Mouse (Mus musculus) stomach, embryonic 14.5 days (tissue): ENCODE data around the gene Pard3. TPM values are rescaled to one million over a fixed set of nuclear protein-coding genes. Genes with fewer than 3 reads are reported as not detected.

Source experiments
- ATAC-seq: fragments of 200-750 bp; cut with Nextera tagmentation; 2 replicates; pipeline ENCODE4 v1.8.0; 2017; ENCODE audit warnings: low read depth, moderate TSS enrichment; ENCODE audit not compliant: insufficient number of reproducible peaks, insufficient read depth, low FRiP score
- H3K27ac ChIP-seq: fragments of 300-500 bp; sonication (generic); 2 replicates; pipeline ENCODE4 v1.5.1; 2014; ENCODE audit warnings: mild to moderate bottlenecking, low read length, moderate library complexity, mixed read lengths
- H3K27me3 ChIP-seq: fragments of 300-500 bp; sonication (generic); 2 replicates; pipeline ENCODE4 v1.6.1; 2014; ENCODE audit warnings: low read length, control low read depth, mixed read lengths; ENCODE audit not compliant: control insufficient read depth, insufficient read depth
- H3K36me3 ChIP-seq: fragments of 300-500 bp; sonication (generic); 2 replicates; pipeline ENCODE4 v1.6.1; 2014; ENCODE audit warnings: mild to moderate bottlenecking, control low read depth, low read length, moderate library complexity, mixed read lengths; ENCODE audit not compliant: control insufficient read depth, insufficient read depth
- H3K4me1 ChIP-seq: fragments of 300-500 bp; sonication (generic); 2 replicates; pipeline ENCODE4 v1.6.1; 2014; ENCODE audit warnings: low read length, control low read depth, mixed read lengths; ENCODE audit not compliant: control insufficient read depth, insufficient read depth
- H3K4me2 ChIP-seq: fragments of 300-500 bp; sonication (generic); replicated peaks from 2 replicates; pipeline ENCODE4 v1.6.1; 2014; ENCODE audit warnings: low read depth, low read length, control low read depth
- H3K4me3 ChIP-seq: fragments of 300-500 bp; sonication (generic); 2 replicates; pipeline ENCODE4 v1.5.1; 2014; ENCODE audit warnings: low read depth, low read length, control low read depth
- H3K9ac ChIP-seq: fragments of 300-500 bp; sonication (generic); replicated peaks from 2 replicates; pipeline ENCODE4 v1.6.1; 2014; ENCODE audit warnings: low read depth, mild to moderate bottlenecking, control low read depth, low read length, moderate library complexity, mixed read lengths
- H3K9me3 ChIP-seq: fragments of 300-500 bp; sonication (generic); 2 replicates; pipeline ENCODE4 v1.6.1; 2016; ENCODE audit warnings: low read depth, low read length, control low read depth; ENCODE audit not compliant: control insufficient read depth
- WGBS: fragments of 180-500 bp; shearing (Covaris S2); extraction: QIAGEN DNeasy Blood & Tissue Kit; methylation state at CpG from one replicate; pipeline ENCODE4 v1.1.7; 2014; 5-methylcytosine and 5-hydroxymethylcytosine counted together
- polyA plus RNA-seq: library from polyadenylated mRNA; unstranded; fragments of >200 nt; fragmentation: Nextera tagmentation; extraction: Ambion mirVana; gene quantifications from 2 replicates; pipeline ENCODE4 v1.2.1, GENCODE M21; 2014

The Pard3 gene
- polyA plus RNA-seq, 1 experiment from 2014 or later, result 37.9 TPM

DNA sequence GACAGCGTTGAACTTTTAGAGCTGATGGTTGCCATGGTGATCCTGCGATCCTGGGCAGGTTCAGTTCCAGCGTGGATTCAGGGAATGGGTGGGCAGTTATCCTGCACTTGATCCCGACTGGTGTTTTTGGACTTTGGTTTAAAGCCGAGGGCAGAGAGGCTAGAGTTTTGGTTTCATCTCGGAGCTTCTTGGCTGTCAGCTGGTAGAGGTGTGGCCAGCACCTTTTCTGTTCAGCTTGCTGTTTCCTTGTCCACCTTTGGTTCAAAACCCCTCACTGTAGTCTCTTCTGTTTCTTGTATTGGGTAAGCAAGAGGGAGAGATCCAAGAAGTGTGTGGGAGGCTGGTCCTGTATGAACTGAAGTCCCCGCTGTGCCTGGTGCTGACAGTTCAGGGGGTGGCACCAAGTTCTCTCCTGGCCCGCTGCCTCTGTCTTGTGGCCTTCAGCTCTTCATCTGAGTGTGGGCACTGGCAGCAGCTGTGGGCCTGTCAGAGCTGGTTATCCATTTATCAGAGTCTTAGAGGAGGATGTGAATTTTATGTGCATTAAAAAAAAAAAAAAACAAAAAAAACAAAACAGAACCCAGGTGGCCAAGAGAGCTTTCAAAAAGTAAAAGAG lies 65.2 kb downstream of the Pard3 start:
- Histone ChIP-seq H3K27ac (no peak overlapping the region), H3K36me3 (no peaks in the 10 kb centered on the region), H3K9ac (no peak overlapping the region), H3K27me3 (no peaks in the 10 kb centered on the region), H3K4me3 (no peak overlapping the region), H3K4me1 (peaks cover 42% of the 10 kb centered on the region), H3K9me3 (no peaks in the 10 kb centered on the region), H3K4me2 (no peak overlapping the region)
- 32% methylated on average over 8 of the region's 8 CpGs for WGBS
- ATAC-seq, result no peak

DNA sequence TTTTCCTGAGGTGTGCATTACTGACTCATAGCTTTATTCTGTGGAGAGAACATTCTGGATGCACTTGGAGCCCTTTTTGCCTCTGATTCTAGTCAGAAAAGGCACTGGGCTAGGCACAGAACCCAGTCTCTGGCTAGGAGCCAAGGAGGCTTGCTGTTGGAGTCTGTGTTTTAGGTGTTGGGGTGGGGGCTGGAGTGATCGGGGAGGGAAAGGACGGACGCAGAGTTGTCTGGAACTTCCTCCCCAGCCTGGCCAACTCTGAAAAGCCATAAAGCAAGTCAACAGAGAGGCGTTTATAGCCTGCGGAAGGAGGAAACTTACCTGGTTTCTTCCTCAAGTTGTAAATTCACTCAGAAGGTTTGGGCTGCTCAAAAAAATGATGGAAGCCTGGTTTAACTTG lies 70.6 kb downstream of the Pard3 start:
- WGBS, result 46% methylated on average over 5 of the region's 5 CpGs
- peaks cover 22% of the 10 kb centered on the region for H3K4me1 ChIP-seq
- no peak overlapping the region for H3K9ac ChIP-seq
- H3K27me3 ChIP-seq, result no peaks in the 10 kb centered on the region
- no peaks in the 10 kb centered on the region for H3K9me3 ChIP-seq
- H3K27ac ChIP-seq, result peak overlapping the region; percentile 27; the same call in 1 of the 2 replicates
- H3K4me2 ChIP-seq, result no peak overlapping the region
- no peaks in the 10 kb centered on the region for H3K36me3 ChIP-seq
- no peak overlapping the region for H3K4me3 ChIP-seq
- ATAC-seq, result no peak

GRCm38 (mm10) chr8:127136201-127136600 lies 72.5 kb downstream of the Pard3 start:
- Histone ChIP-seq H3K9ac (no peak overlapping the region), H3K27ac (no peak overlapping the region), H3K27me3 (no peaks in the 10 kb centered on the region), H3K9me3 (no peaks in the 10 kb centered on the region), H3K4me2 (no peak overlapping the region), H3K4me1 (peaks cover 22% of the 10 kb centered on the region), H3K4me3 (no peak overlapping the region), H3K36me3 (no peaks in the 10 kb centered on the region)
- WGBS, result 40% methylated on average over 2 of the region's 2 CpGs
- no peak for ATAC-seq

DNA sequence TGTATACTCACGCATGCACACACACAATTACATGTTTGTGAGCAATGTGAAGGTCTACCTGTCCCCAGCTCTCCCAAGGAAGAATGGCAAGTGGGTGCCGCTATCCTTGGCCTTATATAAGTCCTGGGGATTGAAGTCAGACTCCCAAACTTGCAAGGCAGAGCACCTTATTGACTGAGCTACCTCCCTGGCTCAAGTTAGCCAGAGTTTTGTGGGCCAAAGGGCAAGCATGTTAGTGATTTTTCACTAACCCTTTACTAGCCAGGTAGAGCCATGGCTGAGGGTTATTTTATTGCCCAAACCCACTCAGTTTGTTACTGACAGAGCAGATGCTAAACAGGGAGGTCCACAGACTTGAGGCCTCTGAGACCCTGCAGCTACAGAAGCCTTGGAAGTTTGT lies 73.1 kb downstream of the Pard3 start:
- H3K27ac ChIP-seq, result no peak overlapping the region
- no peak overlapping the region for H3K4me3 ChIP-seq
- no peaks in the 10 kb centered on the region for H3K9me3 ChIP-seq
- H3K36me3 ChIP-seq, result no peaks in the 10 kb centered on the region
- peaks cover 22% of the 10 kb centered on the region for H3K4me1 ChIP-seq
- H3K27me3 ChIP-seq, result no peaks in the 10 kb centered on the region
- ATAC-seq, result no peak
- H3K4me2 ChIP-seq, result no peak overlapping the region
- H3K9ac ChIP-seq, result no peak overlapping the region
- WGBS, result 82% methylated on average over 2 of the region's 2 CpGs

DNA sequence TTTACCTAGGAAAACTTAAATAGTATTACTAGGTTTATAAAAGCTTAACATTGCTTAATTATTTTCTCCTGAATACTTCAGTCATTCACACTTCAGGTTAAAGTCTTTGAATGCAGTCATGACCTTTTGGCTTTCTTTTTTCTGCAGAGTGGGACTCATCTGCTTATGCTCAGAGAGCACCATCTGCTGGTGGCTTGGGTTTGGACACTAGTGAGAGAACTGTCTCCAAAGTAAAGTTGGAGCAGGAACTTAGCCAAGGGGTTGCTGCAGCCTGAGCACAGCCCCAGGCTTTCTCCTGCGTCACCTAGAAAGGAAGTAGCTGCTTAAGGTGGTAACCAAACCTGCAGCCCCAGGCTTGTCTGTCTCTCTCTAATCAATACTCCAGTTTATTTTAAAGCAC lies 75.5 kb downstream of the Pard3 start:
- Histone ChIP-seq H3K27ac (no peak overlapping the region), H3K9ac (no peak overlapping the region), H3K4me2 (no peak overlapping the region), H3K27me3 (no peaks in the 10 kb centered on the region), H3K36me3 (no peaks in the 10 kb centered on the region), H3K9me3 (no peaks in the 10 kb centered on the region), H3K4me1 (peaks cover 31% of the 10 kb centered on the region), H3K4me3 (no peak overlapping the region)
- ATAC-seq, result peak; percentile 34; the same call in 1 of the 2 replicates
- 18% methylated on average over 1 of the region's 1 CpGs for WGBS

DNA sequence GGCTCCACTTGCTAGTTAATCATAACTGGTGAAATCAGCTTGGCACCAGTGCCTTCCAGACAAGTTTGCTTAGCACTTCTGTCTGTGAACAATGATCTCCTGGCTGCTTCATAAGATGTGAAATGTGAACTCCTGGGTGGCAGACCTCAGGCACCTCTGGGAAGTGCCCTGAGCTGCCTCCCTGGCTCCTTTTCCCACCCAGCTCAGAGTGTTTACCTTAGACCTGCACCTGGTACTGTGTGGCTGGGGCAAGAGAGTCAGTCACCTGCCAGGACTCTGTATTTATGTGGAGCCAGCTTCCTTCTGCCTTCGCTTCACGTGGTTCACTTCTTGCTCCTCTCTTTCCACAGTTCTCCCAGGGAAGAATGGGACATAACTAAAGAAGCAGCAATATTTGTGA lies 77.3 kb downstream of the Pard3 start:
- 89% methylated on average over 2 of the region's 2 CpGs for WGBS
- no peak for ATAC-seq
- H3K9me3 ChIP-seq, result no peaks in the 10 kb centered on the region

DNA sequence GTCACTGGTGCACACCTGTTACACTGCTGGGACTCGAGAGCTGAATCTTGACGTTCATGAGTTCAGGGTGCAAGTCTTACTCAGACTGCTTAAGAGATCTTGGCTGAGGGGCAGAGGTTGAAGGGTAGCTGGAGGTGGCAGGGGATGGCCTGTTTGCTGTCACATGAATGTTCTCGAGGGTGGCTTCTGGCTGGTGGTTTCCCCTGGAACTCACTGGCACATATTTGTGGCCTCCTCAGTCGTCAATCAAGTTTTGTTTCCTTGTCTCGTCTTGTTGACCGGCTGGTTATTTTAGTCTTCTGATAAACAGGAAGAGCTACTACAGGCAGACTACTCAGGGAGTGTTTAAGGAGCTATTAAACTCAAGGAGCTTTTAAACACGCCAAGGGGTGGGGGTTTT lies 79.9 kb downstream of the Pard3 start:
- peaks cover 26% of the 10 kb centered on the region for H3K4me1 ChIP-seq
- H3K4me3 ChIP-seq, result no peak overlapping the region
- no peak for ATAC-seq
- no peaks in the 10 kb centered on the region for H3K36me3 ChIP-seq
- H3K9ac ChIP-seq, result no peak overlapping the region
- H3K27ac ChIP-seq, result no peak overlapping the region; the same call in 1 of the 2 replicates
- WGBS, result 29% methylated on average over 7 of the region's 7 CpGs
- H3K27me3 ChIP-seq, result no peaks in the 10 kb centered on the region
- no peaks in the 10 kb centered on the region for H3K9me3 ChIP-seq
- H3K4me2 ChIP-seq, result no peak overlapping the region

More for the DNA sequence above, 77.3 kb downstream of the Pard3 start:
- Histone ChIP-seq H3K27ac (no peak overlapping the region), H3K4me2 (no peak overlapping the region), H3K27me3 (no peaks in the 10 kb centered on the region), H3K36me3 (no peaks in the 10 kb centered on the region), H3K4me3 (no peak overlapping the region), H3K9ac (no peak overlapping the region), H3K4me1 (peaks cover 29% of the 10 kb centered on the region)

- no peak overlapping the region for H3K4me2 ChIP-seq
- H3K4me1 ChIP-seq, result peaks cover 26% of the 10 kb centered on the region
- 34% methylated on average over 4 of the region's 4 CpGs for WGBS
- no peaks in the 10 kb centered on the region for H3K9me3 ChIP-seq
- H3K9ac ChIP-seq, result no peak overlapping the region
- H3K27me3 ChIP-seq, result no peaks in the 10 kb centered on the region
- H3K36me3 ChIP-seq, result no peaks in the 10 kb centered on the region
- no peak overlapping the region for H3K27ac ChIP-seq
- ATAC-seq, result peak; percentile 55; the same call in 1 of the 2 replicates
- no peak overlapping the region for H3K4me3 ChIP-seq
Measured at GRCm38 (mm10) chr8:127144562-127144961, 80.9 kb downstream of the Pard3 start.

- WGBS, result 48% methylated on average over 4 of the region's 4 CpGs
- no peak overlapping the region for H3K9ac ChIP-seq
- no peaks in the 10 kb centered on the region for H3K9me3 ChIP-seq
- no peak overlapping the region for H3K4me2 ChIP-seq
- H3K27me3 ChIP-seq, result no peaks in the 10 kb centered on the region
- ATAC-seq, result 0 out of 2 replicates have a peak, but pooled peaks have one; percentile 28
- no peaks in the 10 kb centered on the region for H3K36me3 ChIP-seq
- H3K4me3 ChIP-seq, result no peak overlapping the region
- H3K27ac ChIP-seq, result no peak overlapping the region
- peaks cover 29% of the 10 kb centered on the region for H3K4me1 ChIP-seq
Measured at GRCm38 (mm10) chr8:127145135-127145534, 81.4 kb downstream of the Pard3 start.
